Mouse (Mus musculus) brain, embryonic 14.5 days (tissue): ENCODE data around the gene Panx3.

Experiments
- CTCF ChIP-seq: fragments of 200-500 bp; IDR thresholded peaks from 2 replicates; pipeline ENCODE4 v1.5.1; 2012; ENCODE audit warnings: inconsistent platforms, mild to moderate bottlenecking, moderate library complexity, borderline replicate concordance; ENCODE audit not compliant: insufficient read depth, insufficient read length; ENCODE audit errors: extremely low read depth
- POLR2A ChIP-seq: fragments of 200-500 bp; IDR thresholded peaks from 2 replicates; pipeline ENCODE4 v1.6.1; 2012; ENCODE audit warnings: mild to moderate bottlenecking, inconsistent platforms, borderline replicate concordance; ENCODE audit not compliant: poor library complexity, insufficient read depth, insufficient read length, severe bottlenecking; ENCODE audit errors: extremely low read depth

DNA sequence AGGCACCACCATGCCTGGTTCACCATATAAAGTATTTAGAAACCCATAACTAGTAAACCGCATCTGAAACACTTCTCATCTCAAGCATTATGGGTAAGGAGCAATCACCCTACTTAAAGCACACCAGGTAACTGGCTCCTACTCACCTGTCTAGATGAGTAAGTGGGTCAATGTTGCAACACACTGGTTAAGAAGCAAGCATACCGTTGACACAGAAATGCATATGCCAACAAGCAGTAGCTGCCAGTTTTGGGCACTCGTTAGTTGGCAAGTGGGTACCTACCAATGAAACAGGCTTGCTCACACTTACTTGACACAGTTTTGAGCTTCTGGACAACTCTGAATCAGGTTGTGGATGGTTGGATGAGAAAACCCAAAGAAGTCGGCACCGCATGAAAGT lies 18.4 kb downstream of the Panx3 start:
- no peak for TF ChIP-seq CTCF
- no peak for TF ChIP-seq POLR2A
